Mouse (Mus musculus): Measurements from ENCODE around the gene Lrrc10b. TPM values are rescaled to one million over a fixed set of nuclear protein-coding genes. Genes with fewer than 3 reads are reported as not detected.

The Lrrc10b gene
- 0.13 and 0.22 TPM in 2 replicates for polyA plus RNA-seq (2015; fragmentation: Nextera tagmentation; extraction: Ambion mirVana)

GRCm38 (mm10) chr19:10456752-10457483, at the start of gene Lrrc10b:
Gene Lrrc10b (minus strand): TSS chr19:10457473.

GRCm38 (mm10) chr19:10482703-10483102, 25.4 kb upstream of the Lrrc10b start, which contains the start of gene Ppp1r32:
Gene Ppp1r32 (minus strand): TSS chr19:10482928.

Other genes starting within 250 kb of the Lrrc10b start
- 1.7 and 2.4 TPM in 2 replicates for gene Myrf, start 216.7 kb downstream of the Lrrc10b start, polyA plus RNA-seq (2015; fragmentation: Nextera tagmentation; extraction: Ambion mirVana)
- 0.66 and 1.0 TPM in 2 replicates for gene Dagla, start 152.6 kb downstream of the Lrrc10b start, polyA plus RNA-seq (2015; fragmentation: Nextera tagmentation; extraction: Ambion mirVana)
- gene Syt7, start 68.4 kb downstream of the Lrrc10b start, polyA plus RNA-seq (2015; fragmentation: Nextera tagmentation; extraction: Ambion mirVana), result 0.16 and 0.28 TPM in 2 replicates
- gene Ppp1r32, start 25.5 kb upstream of the Lrrc10b start, polyA plus RNA-seq (2015; fragmentation: Nextera tagmentation; extraction: Ambion mirVana), result 0.16 and 0.19 TPM in 2 replicates
- 17.7 and 22.0 TPM in 2 replicates for gene Cpsf7, start 67.8 kb upstream of the Lrrc10b start, polyA plus RNA-seq (2015; fragmentation: Nextera tagmentation; extraction: Ambion mirVana)
- 36.7 and 44.0 TPM in 2 replicates for gene Sdhaf2, start 68.7 kb upstream of the Lrrc10b start, polyA plus RNA-seq (2015; fragmentation: Nextera tagmentation; extraction: Ambion mirVana)
- gene Tmem216, start 98.8 kb upstream of the Lrrc10b start, polyA plus RNA-seq (2015; fragmentation: Nextera tagmentation; extraction: Ambion mirVana), result 23.3 and 25.9 TPM in 2 replicates
- gene Cyb561a3, start 119.7 kb upstream of the Lrrc10b start, polyA plus RNA-seq (2015; fragmentation: Nextera tagmentation; extraction: Ambion mirVana), result 17.8 and 25.7 TPM in 2 replicates
- 20.1 and 22.3 TPM in 2 replicates for gene Tmem138, start 119.9 kb upstream of the Lrrc10b start, polyA plus RNA-seq (2015; fragmentation: Nextera tagmentation; extraction: Ambion mirVana)
- 127 and 136 TPM in 2 replicates for gene Ddb1, start 147.9 kb upstream of the Lrrc10b start, polyA plus RNA-seq (2015; fragmentation: Nextera tagmentation; extraction: Ambion mirVana)
- 4.8 and 5.8 TPM in 2 replicates for gene Tkfc, start 148.2 kb upstream of the Lrrc10b start, polyA plus RNA-seq (2015; fragmentation: Nextera tagmentation; extraction: Ambion mirVana)
- gene Vwce, start 176.7 kb upstream of the Lrrc10b start, polyA plus RNA-seq (2015; fragmentation: Nextera tagmentation; extraction: Ambion mirVana), result 0.35 and 1.0 TPM in 2 replicates
- gene Pga5, start 220.6 kb upstream of the Lrrc10b start, polyA plus RNA-seq (2015; fragmentation: Nextera tagmentation; extraction: Ambion mirVana), result 0.45 and 1.4 TPM in 2 replicates
- gene Vps37c, start 231.3 kb upstream of the Lrrc10b start, polyA plus RNA-seq (2015; fragmentation: Nextera tagmentation; extraction: Ambion mirVana), result 14.7 and 15.2 TPM in 2 replicates

Measured in spleen, postnatal 0 days (tissue).